Mouse (Mus musculus) liver, adult 2 months (tissue): ENCODE measurements around the gene Tsen34. TPM values are rescaled to one million over a fixed set of nuclear protein-coding genes. Genes with fewer than 3 reads are reported as not detected.
"Not testable (repeated sequence)": the region's sequence is repeated elsewhere in the genome, so short reads cannot be mapped to it uniquely, and the experiment has no call there.

Experiments used
- DNase-seq: peaks from one replicate; pipeline ENCODE4 v3.0.0-alpha.2; 2011; ENCODE audit warnings: low read depth, low spot score; ENCODE audit errors: extremely low read depth
- H3K27ac ChIP-seq: fragments of 200-500 bp; replicated peaks from 2 replicates; pipeline ENCODE4 v1.5.1; 2012; ENCODE audit warnings: low read depth, mild to moderate bottlenecking, control low read depth, inconsistent platforms, low read length; ENCODE audit not compliant: insufficient read depth
- H3K27me3 ChIP-seq: fragments of 200-500 bp; 2 replicates; pipeline ENCODE4 v1.6.1; 2012; ENCODE audit warnings: mild to moderate bottlenecking, moderate library complexity, low read length, inconsistent platforms; ENCODE audit not compliant: control insufficient read depth, insufficient read depth
- H3K36me3 ChIP-seq: fragments of 200-500 bp; 2 replicates; pipeline ENCODE4 v1.6.1; 2012; ENCODE audit warnings: low read length, inconsistent platforms; ENCODE audit not compliant: control insufficient read depth, insufficient read depth
- H3K4me1 ChIP-seq: fragments of 200-500 bp; 2 replicates; pipeline ENCODE4 v1.6.1; 2011; ENCODE audit warnings: low read length; ENCODE audit not compliant: control insufficient read depth, insufficient read depth
- H3K4me3 ChIP-seq: fragments of 200-500 bp; 2 replicates; pipeline ENCODE4 v1.5.1; 2011; ENCODE audit warnings: low read depth, mild to moderate bottlenecking, control low read depth, low read length, moderate library complexity; ENCODE audit not compliant: insufficient read depth
- H3K79me2 ChIP-seq: fragments of 200-500 bp; 2 replicates; pipeline ENCODE4 v1.6.1; 2012; ENCODE audit warnings: inconsistent platforms, mild to moderate bottlenecking, low read length, moderate library complexity; ENCODE audit not compliant: control insufficient read depth, insufficient read depth
- H3K9ac ChIP-seq: fragments of 200-500 bp; 2 replicates; pipeline ENCODE4 v1.6.1; 2012; ENCODE audit warnings: low read depth, mild to moderate bottlenecking, control low read depth, inconsistent platforms, low read length
- CTCF ChIP-seq: fragments of 200-500 bp; IDR thresholded peaks from 2 replicates; pipeline ENCODE4 v1.5.1; 2011; ENCODE audit warnings: low read depth, low read length, control low read depth
- POLR2A ChIP-seq: fragments of 200-500 bp; IDR thresholded peaks from 2 replicates; pipeline ENCODE4 v1.6.1; 2011; ENCODE audit warnings: low read length, control low read depth; ENCODE audit not compliant: insufficient read depth; ENCODE audit errors: extremely low read depth
- WGBS: fragments of 180-500 bp; shearing (Covaris S2); methylation state at CpG from one replicate; pipeline ENCODE4 v1.1.7; 2018; 5-methylcytosine and 5-hydroxymethylcytosine counted together
- polyA plus RNA-seq: library from polyadenylated mRNA; depleted of rRNA; stranded (reverse); fragments of >200 nt; gene quantifications from 2 replicates; pipeline ENCODE4 v1.2.3, GENCODE M21; 2012; rRNA removed
- total RNA-seq: library from RNA; depleted of rRNA; stranded (reverse); fragments of >200 nt; gene quantifications from 2 replicates; pipeline ENCODE4 v1.2.3, GENCODE M21; 2014; rRNA removed

The Tsen34 gene
- total and polyA plus RNA-seq, 2 experiments, result 33.7 to 53.6 TPM

- Histone ChIP-seq H3K27me3 (no peaks in the 10 kb centered on the region), H3K9ac (no peak overlapping the region), H3K79me2 (no peaks in the 10 kb centered on the region), H3K4me1 (no peaks in the 10 kb centered on the region), H3K36me3 (peaks cover 3% of the 10 kb centered on the region; the same call in 1 of the 2 replicates), H3K27ac (no peak overlapping the region), H3K4me3 (no peak overlapping the region)
- DNase-seq, result no peak
- 32% methylated on average over 5 of the region's 5 CpGs for WGBS
- no peak for TF ChIP-seq CTCF
- no peak for TF ChIP-seq POLR2A
Observed at GRCm38 (mm10) chr7:3712264-3712942, 19.7 kb downstream of the Tsen34 start.

DNA sequence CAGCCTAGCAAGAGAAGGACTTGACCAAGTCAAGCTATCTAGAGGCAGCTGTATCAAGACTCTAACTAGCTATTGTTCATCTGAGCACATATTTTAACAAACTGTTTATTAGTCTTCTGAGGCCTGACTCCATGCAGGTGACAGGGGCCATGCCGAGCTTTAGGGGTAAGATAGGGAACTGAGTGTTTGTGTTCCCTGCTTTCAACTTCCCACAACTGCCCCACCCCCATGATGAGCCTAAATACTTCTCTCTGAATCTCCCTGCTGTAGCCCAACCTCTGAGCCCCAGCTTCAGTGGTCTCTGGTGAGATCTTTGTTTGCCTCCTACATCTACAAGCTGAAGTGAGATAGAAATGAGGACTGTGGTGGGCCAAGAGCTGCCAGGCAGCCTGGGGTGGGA lies 22.6 kb downstream of the Tsen34 start:
- DNase-seq, result no peak
- no peaks in the 10 kb centered on the region for H3K4me1 ChIP-seq
- H3K79me2 ChIP-seq, result no peaks in the 10 kb centered on the region
- TF ChIP-seq POLR2A (no peak), CTCF (no peak)
- H3K36me3 ChIP-seq, result no peaks in the 10 kb centered on the region
- H3K4me3 ChIP-seq, result no peak overlapping the region
- H3K9ac ChIP-seq, result no peak overlapping the region
- 39% methylated on average over 1 of the region's 1 CpGs for WGBS
- no peaks in the 10 kb centered on the region for H3K27me3 ChIP-seq
- no peak overlapping the region for H3K27ac ChIP-seq

DNA sequence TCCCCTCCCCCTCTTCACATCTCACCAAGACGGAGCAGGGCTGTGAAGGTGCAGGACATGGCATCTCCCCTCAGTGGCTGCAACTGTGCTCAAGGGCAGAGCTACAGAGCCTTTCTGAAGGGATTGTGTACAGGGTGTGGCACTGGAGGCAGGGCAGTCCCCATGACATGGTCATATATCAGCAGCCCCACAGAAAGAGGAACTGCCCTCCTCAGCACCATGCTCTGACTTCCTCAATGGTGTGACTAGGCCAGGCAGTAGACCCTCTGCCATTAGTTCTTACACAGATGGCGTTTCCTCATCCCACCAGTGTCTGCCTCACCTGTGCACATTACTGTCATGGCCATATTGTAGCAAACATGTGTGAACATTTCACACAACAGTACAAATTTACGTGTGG lies 27.6 kb downstream of the Tsen34 start, which contains the start of gene Pirb:
Pirb (minus strand) TSS at position 124 of the 400 bp plus-strand sequence.
- not testable (repeated sequence) for DNase-seq, H3K4me1 ChIP-seq, H3K79me2 ChIP-seq, H3K27ac ChIP-seq, H3K4me3 ChIP-seq, H3K27me3 ChIP-seq, H3K9ac ChIP-seq, H3K36me3 ChIP-seq
- WGBS, result 46% methylated on average over 1 of the region's 3 CpGs

GRCm38 (mm10) chr7:3725459-3725858 lies 32.8 kb downstream of the Tsen34 start:
- not testable (repeated sequence) for H3K9ac ChIP-seq, H3K27ac ChIP-seq, H3K27me3 ChIP-seq, H3K4me3 ChIP-seq, H3K36me3 ChIP-seq, DNase-seq, H3K79me2 ChIP-seq, H3K4me1 ChIP-seq

- H3K4me1 ChIP-seq, H3K79me2 ChIP-seq, H3K9ac ChIP-seq, DNase-seq, H3K4me3 ChIP-seq, H3K27me3 ChIP-seq, H3K36me3 ChIP-seq, H3K27ac ChIP-seq: not testable (repeated sequence)
- no CpG with 5 or more reads among the region's 1 CpGs for WGBS
Observed at GRCm38 (mm10) chr7:3732675-3733074, 40.0 kb downstream of the Tsen34 start.

Other genes starting within 250 kb of the Tsen34 start
- not detected in 2 replicates for gene Tarm1, start 190.2 kb upstream of the Tsen34 start, total RNA-seq
- gene Tarm1, start 190.2 kb upstream of the Tsen34 start, polyA plus RNA-seq, result not detected in 2 replicates
- gene Oscar, start 76.7 kb upstream of the Tsen34 start, total RNA-seq, result not detected in 2 replicates
- 0.05 TPM in 1 of 2 replicates, not detected in the other for gene Oscar, start 76.7 kb upstream of the Tsen34 start, polyA plus RNA-seq
- 81.8 and 106 TPM in 2 replicates for gene Ndufa3, start 75.5 kb upstream of the Tsen34 start, total RNA-seq
- 380 and 395 TPM in 2 replicates for gene Ndufa3, start 75.5 kb upstream of the Tsen34 start, polyA plus RNA-seq
- 4.3 and 4.8 TPM in 2 replicates for gene Tfpt, start 62.9 kb upstream of the Tsen34 start, total RNA-seq
- 5.2 and 5.7 TPM in 2 replicates for gene Tfpt, start 62.9 kb upstream of the Tsen34 start, polyA plus RNA-seq
- 7.9 and 9.3 TPM in 2 replicates for gene Prpf31, start 62.9 kb upstream of the Tsen34 start, total RNA-seq
- 9.5 and 13.0 TPM in 2 replicates for gene Prpf31, start 62.9 kb upstream of the Tsen34 start, polyA plus RNA-seq
- 4.2 and 6.4 TPM in 2 replicates for gene Cnot3, start 47.6 kb upstream of the Tsen34 start, total RNA-seq
- gene Cnot3, start 47.6 kb upstream of the Tsen34 start, polyA plus RNA-seq, result 22.3 and 29.3 TPM in 2 replicates
- 4.0 and 5.3 TPM in 2 replicates for gene Leng1, start 27.0 kb upstream of the Tsen34 start, total RNA-seq
- 3.1 and 3.6 TPM in 2 replicates for gene Leng1, start 27.0 kb upstream of the Tsen34 start, polyA plus RNA-seq
- gene Tmc4, start 15.3 kb upstream of the Tsen34 start, total RNA-seq, result 1.8 and 2.6 TPM in 2 replicates
- gene Tmc4, start 15.3 kb upstream of the Tsen34 start, polyA plus RNA-seq, result 3.9 and 8.2 TPM in 2 replicates
- gene Mboat7, start 660 bp downstream of the Tsen34 start, total RNA-seq, result 15.9 and 21.5 TPM in 2 replicates
- gene Mboat7, start 660 bp downstream of the Tsen34 start, polyA plus RNA-seq, result 49.3 and 58.3 TPM in 2 replicates
- gene Rps9, start 11.1 kb downstream of the Tsen34 start, total RNA-seq, result 1,244 TPM in 2 replicates
- 433 and 505 TPM in 2 replicates for gene Rps9, start 11.1 kb downstream of the Tsen34 start, polyA plus RNA-seq
- gene Pirb, start 27.5 kb downstream of the Tsen34 start, total RNA-seq, result 2.4 and 4.1 TPM in 2 replicates
- gene Pirb, start 27.5 kb downstream of the Tsen34 start, polyA plus RNA-seq, result 1.6 and 5.1 TPM in 2 replicates
- gene Gm15448, start 132.8 kb downstream of the Tsen34 start, total RNA-seq, result 0.18 and 0.27 TPM in 2 replicates
- 0.04 and 0.16 TPM in 2 replicates for gene Gm15448, start 132.8 kb downstream of the Tsen34 start, polyA plus RNA-seq
- gene Pira2, start 152.2 kb downstream of the Tsen34 start, total RNA-seq, result 2.7 and 4.0 TPM in 2 replicates
- 0.50 and 1.3 TPM in 2 replicates for gene Pira2, start 152.2 kb downstream of the Tsen34 start, polyA plus RNA-seq
- 0.09 and 0.13 TPM in 2 replicates for gene Gm14548, start 205.3 kb downstream of the Tsen34 start, total RNA-seq
- gene Gm14548, start 205.3 kb downstream of the Tsen34 start, polyA plus RNA-seq, result 0.07 TPM in 1 of 2 replicates, not detected in the other
- 0.09 TPM in 1 of 2 replicates, not detected in the other for gene Lilra6, start 222.6 kb downstream of the Tsen34 start, total RNA-seq
- gene Lilra6, start 222.6 kb downstream of the Tsen34 start, polyA plus RNA-seq, result 0.20 TPM in 1 of 2 replicates, not detected in the other